Mouse (Mus musculus) stomach, embryonic 15.5 days (tissue): Measurements from ENCODE around the gene Myh1. TPM values are rescaled to one million over a fixed set of nuclear protein-coding genes. Genes with fewer than 3 reads are reported as not detected.

Experiments used
- ATAC-seq: fragments of 200-750 bp; cut with Nextera tagmentation; 2 replicates; pipeline ENCODE4 v1.8.0; 2017; ENCODE audit warnings: low read depth, moderate number of reproducible peaks, moderate TSS enrichment; ENCODE audit not compliant: insufficient read depth, low FRiP score
- H3K27ac ChIP-seq: fragments of 300-500 bp; sonication (generic); 2 replicates; pipeline ENCODE4 v1.5.1; 2015; ENCODE audit warnings: mild to moderate bottlenecking, inconsistent platforms
- H3K27me3 ChIP-seq: fragments of 300-500 bp; sonication (generic); replicated peaks from 2 replicates; pipeline ENCODE4 v1.6.1; 2015; ENCODE audit warnings: inconsistent platforms
- H3K36me3 ChIP-seq: fragments of 300-500 bp; sonication (generic); 2 replicates; pipeline ENCODE4 v1.6.1; 2015; ENCODE audit warnings: inconsistent platforms
- H3K4me1 ChIP-seq: fragments of 300-500 bp; sonication (generic); 2 replicates; pipeline ENCODE4 v1.6.1; 2015; ENCODE audit warnings: inconsistent platforms
- H3K4me2 ChIP-seq: fragments of 300-500 bp; sonication (generic); 2 replicates; pipeline ENCODE4 v1.6.1; 2015; ENCODE audit warnings: mild to moderate bottlenecking, inconsistent platforms
- H3K4me3 ChIP-seq: fragments of 300-500 bp; sonication (generic); replicated peaks from 2 replicates; pipeline ENCODE4 v1.5.1; 2015; ENCODE audit warnings: inconsistent platforms
- H3K9ac ChIP-seq: fragments of 300-500 bp; sonication (generic); 2 replicates; pipeline ENCODE4 v1.6.1; 2015; ENCODE audit warnings: inconsistent platforms
- H3K9me3 ChIP-seq: fragments of 300-500 bp; sonication (generic); 2 replicates; pipeline ENCODE4 v1.6.1; 2016; ENCODE audit warnings: inconsistent platforms
- WGBS: fragments of 180-500 bp; shearing (Covaris S2); methylation state at CpG from one replicate; pipeline ENCODE4 v1.1.7; 2015; 5-methylcytosine and 5-hydroxymethylcytosine counted together
- polyA plus RNA-seq: library from polyadenylated mRNA; unstranded; fragments of >200 nt; fragmentation: Nextera tagmentation; extraction: Ambion mirVana; gene quantifications from 2 replicates; pipeline ENCODE4 v1.2.1, GENCODE M21; 2015

The Myh1 gene
- polyA plus RNA-seq, 1 experiment from 2014 or later: 0.22 TPM

GRCm38 (mm10) chr11:67236799-67237198 lies 36.9 kb downstream of the Myh1 start:
- H3K27ac ChIP-seq: no peak overlapping the region
- H3K9me3 ChIP-seq: no peaks in the 10 kb centered on the region
- H3K27me3 ChIP-seq: no peaks in the 10 kb centered on the region
- no peak for ATAC-seq
- WGBS: 76% methylated on average over 9 of the region's 9 CpGs
- no peaks in the 10 kb centered on the region for H3K36me3 ChIP-seq
- H3K4me2 ChIP-seq: no peak overlapping the region
- H3K4me1 ChIP-seq: no peaks in the 10 kb centered on the region
- no peak overlapping the region for H3K4me3 ChIP-seq
- H3K9ac ChIP-seq: no peak overlapping the region

GRCm38 (mm10) chr11:67237481-67238079 lies 37.7 kb downstream of the Myh1 start, which contains the start of gene Myh4:
Gene Myh4 (plus strand): TSS chr11:67238029.
- 73% methylated on average over 5 of the region's 5 CpGs for WGBS
- no peak within 1 kb of the TSS for H3K4me2 ChIP-seq
- no peaks in the 10 kb centered on the region for H3K27me3 ChIP-seq
- H3K36me3 ChIP-seq: no peaks in the 10 kb centered on the region
- no peak within 1 kb of the TSS for H3K9ac ChIP-seq
- ATAC-seq: no peak
- no peak within 1 kb of the TSS for H3K4me3 ChIP-seq
- H3K9me3 ChIP-seq: no peaks in the 10 kb centered on the region
- no peak within 1 kb of the TSS for H3K27ac ChIP-seq
- no peaks in the 10 kb centered on the region for H3K4me1 ChIP-seq

- no peaks in the 10 kb centered on the region for H3K27me3 ChIP-seq
- no peak for ATAC-seq
- 76% methylated on average over 6 of the region's 6 CpGs for WGBS
These were observed 41.2 kb downstream of the Myh1 start for GRCm38 (mm10) chr11:67241051-67241450.

GRCm38 (mm10) chr11:67253691-67254090 lies 53.8 kb downstream of the Myh1 start:
- H3K27ac ChIP-seq: no peak overlapping the region
- 93% methylated on average over 4 of the region's 4 CpGs for WGBS
- H3K36me3 ChIP-seq: no peaks in the 10 kb centered on the region
- H3K27me3 ChIP-seq: no peaks in the 10 kb centered on the region
- no peak overlapping the region for H3K4me2 ChIP-seq
- H3K9ac ChIP-seq: no peak overlapping the region
- no peak overlapping the region for H3K4me3 ChIP-seq
- no peak for ATAC-seq
- no peaks in the 10 kb centered on the region for H3K9me3 ChIP-seq
- H3K4me1 ChIP-seq: no peaks in the 10 kb centered on the region

More at GRCm38 (mm10) chr11:67241051-67241450, 41.2 kb downstream of the Myh1 start:
- H3K4me3 ChIP-seq: no peak overlapping the region
- no peaks in the 10 kb centered on the region for H3K9me3 ChIP-seq
- no peak overlapping the region for H3K9ac ChIP-seq
- no peaks in the 10 kb centered on the region for H3K4me1 ChIP-seq
- no peak overlapping the region for H3K4me2 ChIP-seq
- H3K36me3 ChIP-seq: no peaks in the 10 kb centered on the region
- H3K27ac ChIP-seq: no peak overlapping the region

- no peak overlapping the region for H3K4me3 ChIP-seq
- no peak for ATAC-seq
- H3K4me2 ChIP-seq: no peak overlapping the region
- WGBS: 87% methylated on average over 7 of the region's 7 CpGs
- no peaks in the 10 kb centered on the region for H3K36me3 ChIP-seq
- no peak overlapping the region for H3K27ac ChIP-seq
- no peaks in the 10 kb centered on the region for H3K27me3 ChIP-seq
- H3K4me1 ChIP-seq: no peaks in the 10 kb centered on the region
- H3K9ac ChIP-seq: no peak overlapping the region
- H3K9me3 ChIP-seq: no peaks in the 10 kb centered on the region
These were observed 57.2 kb downstream of the Myh1 start for GRCm38 (mm10) chr11:67257048-67257447.

- H3K4me1 ChIP-seq: no peaks in the 10 kb centered on the region
- WGBS: 81% methylated on average over 6 of the region's 6 CpGs
- H3K4me2 ChIP-seq: no peak overlapping the region
- no peak overlapping the region for H3K27ac ChIP-seq
- H3K9ac ChIP-seq: no peak overlapping the region
- no peak overlapping the region for H3K4me3 ChIP-seq
- no peak for ATAC-seq
- no peaks in the 10 kb centered on the region for H3K9me3 ChIP-seq
- no peaks in the 10 kb centered on the region for H3K36me3 ChIP-seq
- no peaks in the 10 kb centered on the region for H3K27me3 ChIP-seq
These were observed 61.1 kb downstream of the Myh1 start for GRCm38 (mm10) chr11:67260956-67261355.

Other genes starting within 250 kb of the Myh1 start
- 0.57 and 0.77 TPM in 2 replicates for gene Tmem238l, start 243.4 kb upstream of the Myh1 start, polyA plus RNA-seq
- 1.7 and 2.5 TPM in 2 replicates for gene Tmem220, start 174.9 kb upstream of the Myh1 start, polyA plus RNA-seq
- gene Adprm, start 147.5 kb upstream of the Myh1 start, polyA plus RNA-seq: 24.0 and 28.1 TPM in 2 replicates
- 17.6 and 18.7 TPM in 2 replicates for gene Sco1, start 147.4 kb upstream of the Myh1 start, polyA plus RNA-seq
- 1.0 and 3.9 TPM in 2 replicates for gene Myh3, start 121.8 kb upstream of the Myh1 start, polyA plus RNA-seq
- not detected in 2 replicates for gene Myh2, start 29.0 kb upstream of the Myh1 start, polyA plus RNA-seq
- 0.03 TPM in 1 of 2 replicates, not detected in the other for gene Myh4, start 38.0 kb downstream of the Myh1 start, polyA plus RNA-seq
- 3.2 and 6.6 TPM in 2 replicates for gene Myh8, start 77.1 kb downstream of the Myh1 start, polyA plus RNA-seq
- gene Myh13, start 121.6 kb downstream of the Myh1 start, polyA plus RNA-seq: 0.03 and 0.04 TPM in 2 replicates